Mouse (Mus musculus) midbrain, embryonic 13.5 days (tissue): ENCODE data around the gene Map4k4. TPM values are rescaled to one million over a fixed set of nuclear protein-coding genes. Genes with fewer than 3 reads are reported as not detected.
A peak's percentile ranks its signal among the peaks of the same experiment; 100 is the strongest.

Source experiments
- ATAC-seq: fragments of 200-750 bp; cut with Nextera tagmentation; 2 replicates; pipeline ENCODE4 v1.8.0; 2017; ENCODE audit warnings: mild to moderate bottlenecking, moderate TSS enrichment, moderate library complexity
- H3K27ac ChIP-seq: fragments of 300-500 bp; sonication (generic); 2 replicates; pipeline ENCODE4 v1.5.1; 2015; ENCODE audit warnings: inconsistent platforms, mild to moderate bottlenecking, moderate library complexity
- H3K27me3 ChIP-seq: fragments of 300-500 bp; sonication (generic); 2 replicates; pipeline ENCODE4 v1.6.1; 2015; ENCODE audit warnings: mild to moderate bottlenecking, inconsistent platforms
- H3K36me3 ChIP-seq: fragments of 300-500 bp; sonication (generic); 2 replicates; pipeline ENCODE4 v1.6.1; 2015; ENCODE audit warnings: mild to moderate bottlenecking, inconsistent platforms
- H3K4me1 ChIP-seq: fragments of 300-500 bp; sonication (generic); replicated peaks from 2 replicates; pipeline ENCODE4 v1.6.1; 2015; ENCODE audit warnings: inconsistent platforms
- H3K4me2 ChIP-seq: fragments of 300-500 bp; sonication (generic); replicated peaks from 2 replicates; pipeline ENCODE4 v1.6.1; 2015; ENCODE audit warnings: moderate library complexity, mild to moderate bottlenecking, inconsistent platforms
- H3K4me3 ChIP-seq: fragments of 300-500 bp; sonication (generic); replicated peaks from 2 replicates; pipeline ENCODE4 v1.5.1; 2015; ENCODE audit warnings: mild to moderate bottlenecking, inconsistent platforms
- H3K9ac ChIP-seq: fragments of 300-500 bp; sonication (generic); replicated peaks from 2 replicates; pipeline ENCODE4 v1.6.1; 2015; ENCODE audit warnings: mild to moderate bottlenecking, inconsistent platforms
- H3K9me3 ChIP-seq: fragments of 300-500 bp; sonication (generic); 2 replicates; pipeline ENCODE4 v1.6.1; 2016; ENCODE audit warnings: mild to moderate bottlenecking, inconsistent platforms
- WGBS: fragments of 180-500 bp; shearing (Covaris S2); methylation state at CpG from one replicate; pipeline ENCODE4 v1.1.7; 2015; 5-methylcytosine and 5-hydroxymethylcytosine counted together
- polyA plus RNA-seq: library from polyadenylated mRNA; unstranded; fragments of >200 nt; fragmentation: Nextera tagmentation; extraction: Ambion mirVana; gene quantifications from 2 replicates; pipeline ENCODE4 v1.2.1, GENCODE M21; 2015

Map4k4 gene
- polyA plus RNA-seq, 1 experiment from 2014 or later, result 58.2 TPM

- WGBS, result under 1% methylated on average over 26 of the region's 26 CpGs
- peak overlapping the region; percentile 100 for H3K9ac ChIP-seq
- no peaks in the 10 kb centered on the region for H3K9me3 ChIP-seq
- H3K4me2 ChIP-seq, result peak overlapping the region; percentile 96
- H3K27ac ChIP-seq, result peak overlapping the region; percentile 100
- peak overlapping the region; percentile 90 for H3K4me3 ChIP-seq
- H3K4me1 ChIP-seq, result peaks cover 61% of the 10 kb centered on the region
- no peaks in the 10 kb centered on the region for H3K27me3 ChIP-seq
- no peak for ATAC-seq
- peaks cover 13% of the 10 kb centered on the region for H3K36me3 ChIP-seq
Observed at GRCm38 (mm10) chr1:39901851-39902703, 1.4 kb downstream of the Map4k4 start.

- no peaks in the 10 kb centered on the region for H3K27me3 ChIP-seq
- H3K9ac ChIP-seq, result peak overlapping the region; percentile 100
- H3K9me3 ChIP-seq, result no peaks in the 10 kb centered on the region
- peak overlapping the region; percentile 90 for H3K4me3 ChIP-seq
- H3K27ac ChIP-seq, result peak overlapping the region; percentile 100
- H3K36me3 ChIP-seq, result peaks cover 14% of the 10 kb centered on the region
- H3K4me1 ChIP-seq, result peaks cover 67% of the 10 kb centered on the region
- no peak for ATAC-seq
- H3K4me2 ChIP-seq, result peak overlapping the region; percentile 96
- WGBS, result 0% methylated on average over 3 of the region's 3 CpGs
Observed at GRCm38 (mm10) chr1:39902704-39903151, 2.0 kb downstream of the Map4k4 start.

GRCm38 (mm10) chr1:39904720-39905119 lies 4.0 kb downstream of the Map4k4 start:
- no peak for ATAC-seq
- 91% methylated on average over 3 of the region's 3 CpGs for WGBS
- H3K4me3 ChIP-seq, result peak overlapping the region; percentile 90; the same call in 1 of the 2 replicates
- peaks cover 76% of the 10 kb centered on the region for H3K4me1 ChIP-seq
- peak overlapping the region; percentile 96 for H3K4me2 ChIP-seq
- H3K9ac ChIP-seq, result no peak overlapping the region
- H3K36me3 ChIP-seq, result peaks cover 14% of the 10 kb centered on the region
- H3K27me3 ChIP-seq, result no peaks in the 10 kb centered on the region
- no peaks in the 10 kb centered on the region for H3K9me3 ChIP-seq
- H3K27ac ChIP-seq, result no peak overlapping the region

- ATAC-seq, result no peak
- peaks cover 90% of the 10 kb centered on the region for H3K4me1 ChIP-seq
- H3K27me3 ChIP-seq, result no peaks in the 10 kb centered on the region
- 65% methylated on average over 11 of the region's 11 CpGs for WGBS
- H3K27ac ChIP-seq, result no peak overlapping the region
- peak overlapping the region; percentile 32 for H3K4me2 ChIP-seq
- H3K9me3 ChIP-seq, result no peaks in the 10 kb centered on the region
- no peak overlapping the region for H3K9ac ChIP-seq
- no peak overlapping the region for H3K4me3 ChIP-seq
- H3K36me3 ChIP-seq, result peaks cover 28% of the 10 kb centered on the region
Observed at GRCm38 (mm10) chr1:39906921-39907320, 6.2 kb downstream of the Map4k4 start.

- H3K9ac ChIP-seq, result no peak overlapping the region
- WGBS, result 97% methylated on average over 2 of the region's 2 CpGs
- H3K4me2 ChIP-seq, result no peak overlapping the region
- H3K9me3 ChIP-seq, result no peaks in the 10 kb centered on the region
- no peak for ATAC-seq
- peaks cover 47% of the 10 kb centered on the region for H3K36me3 ChIP-seq
- no peak overlapping the region for H3K4me3 ChIP-seq
- no peak overlapping the region for H3K27ac ChIP-seq
- peaks cover 94% of the 10 kb centered on the region for H3K4me1 ChIP-seq
- H3K27me3 ChIP-seq, result no peaks in the 10 kb centered on the region
Observed at GRCm38 (mm10) chr1:39908976-39909375, 8.3 kb downstream of the Map4k4 start.

GRCm38 (mm10) chr1:39911446-39911845 lies 10.7 kb downstream of the Map4k4 start:
- WGBS, result 70% methylated on average over 3 of the region's 3 CpGs
- no peaks in the 10 kb centered on the region for H3K9me3 ChIP-seq
- no peak overlapping the region for H3K4me3 ChIP-seq
- peaks cover 57% of the 10 kb centered on the region for H3K36me3 ChIP-seq
- no peak overlapping the region for H3K27ac ChIP-seq
- peaks cover 69% of the 10 kb centered on the region for H3K4me1 ChIP-seq
- H3K9ac ChIP-seq, result no peak overlapping the region
- 0 out of 2 replicates have a peak, but pooled peaks have one; percentile 37 for ATAC-seq
- H3K27me3 ChIP-seq, result no peaks in the 10 kb centered on the region
- no peak overlapping the region for H3K4me2 ChIP-seq

GRCm38 (mm10) chr1:39913256-39913655 lies 12.5 kb downstream of the Map4k4 start:
- Histone ChIP-seq H3K4me1 (peaks cover 66% of the 10 kb centered on the region), H3K27me3 (no peaks in the 10 kb centered on the region), H3K9me3 (no peaks in the 10 kb centered on the region), H3K27ac (no peak overlapping the region), H3K36me3 (peaks cover 51% of the 10 kb centered on the region), H3K9ac (no peak overlapping the region), H3K4me2 (no peak overlapping the region), H3K4me3 (no peak overlapping the region)
- WGBS, result 91% methylated on average over 4 of the region's 4 CpGs
- no peak for ATAC-seq

GRCm38 (mm10) chr1:39916144-39916543 lies 15.4 kb downstream of the Map4k4 start:
- 89% methylated on average over 4 of the region's 4 CpGs for WGBS
- peaks cover 56% of the 10 kb centered on the region for H3K4me1 ChIP-seq
- H3K9ac ChIP-seq, result no peak overlapping the region
- no peaks in the 10 kb centered on the region for H3K9me3 ChIP-seq
- no peak overlapping the region for H3K4me3 ChIP-seq
- H3K27me3 ChIP-seq, result no peaks in the 10 kb centered on the region
- no peak overlapping the region for H3K27ac ChIP-seq
- no peak overlapping the region for H3K4me2 ChIP-seq
- H3K36me3 ChIP-seq, result peaks cover 40% of the 10 kb centered on the region
- ATAC-seq, result no peak

GRCm38 (mm10) chr1:39917855-39918516 lies 17.3 kb downstream of the Map4k4 start:
- Histone ChIP-seq H3K36me3 (peaks cover 27% of the 10 kb centered on the region), H3K4me1 (peaks cover 61% of the 10 kb centered on the region), H3K4me3 (no peak overlapping the region), H3K9me3 (no peaks in the 10 kb centered on the region), H3K9ac (no peak overlapping the region), H3K27me3 (no peaks in the 10 kb centered on the region), H3K4me2 (no peak overlapping the region), H3K27ac (0 out of 2 replicates have a peak overlapping the region, but pooled peaks have one; percentile 21)
- ATAC-seq, result no peak
- 87% methylated on average over 13 of the region's 13 CpGs for WGBS

GRCm38 (mm10) chr1:39918517-39919115 lies 17.9 kb downstream of the Map4k4 start:
- no peak overlapping the region for H3K9ac ChIP-seq
- 82% methylated on average over 7 of the region's 7 CpGs for WGBS
- H3K9me3 ChIP-seq, result no peaks in the 10 kb centered on the region
- peaks cover 61% of the 10 kb centered on the region for H3K4me1 ChIP-seq
- no peaks in the 10 kb centered on the region for H3K27me3 ChIP-seq
- no peak overlapping the region for H3K4me3 ChIP-seq
- 0 out of 2 replicates have a peak overlapping the region, but pooled peaks have one; percentile 21 for H3K27ac ChIP-seq
- H3K36me3 ChIP-seq, result peaks cover 22% of the 10 kb centered on the region
- H3K4me2 ChIP-seq, result no peak overlapping the region
- ATAC-seq, result no peak

- Histone ChIP-seq H3K4me3 (no peak overlapping the region), H3K9me3 (no peaks in the 10 kb centered on the region), H3K4me1 (peaks cover 72% of the 10 kb centered on the region), H3K27me3 (no peaks in the 10 kb centered on the region), H3K9ac (no peak overlapping the region), H3K36me3 (peaks cover 17% of the 10 kb centered on the region), H3K27ac (no peak overlapping the region), H3K4me2 (no peak overlapping the region)
- no peak for ATAC-seq
- 85% methylated on average over 2 of the region's 2 CpGs for WGBS
Observed at GRCm38 (mm10) chr1:39920616-39921015, 19.9 kb downstream of the Map4k4 start.

- Histone ChIP-seq H3K9me3 (no peaks in the 10 kb centered on the region), H3K36me3 (peaks cover 14% of the 10 kb centered on the region), H3K4me3 (no peak overlapping the region), H3K4me2 (no peak overlapping the region), H3K27me3 (no peaks in the 10 kb centered on the region), H3K9ac (no peak overlapping the region), H3K27ac (no peak overlapping the region), H3K4me1 (peaks cover 81% of the 10 kb centered on the region)
- 83% methylated on average over 3 of the region's 3 CpGs for WGBS
- no peak for ATAC-seq
Observed at GRCm38 (mm10) chr1:39921996-39922395, 21.3 kb downstream of the Map4k4 start.
